Mouse (Mus musculus): ENCODE measurements around the gene Slc7a15. TPM values are rescaled to one million over a fixed set of nuclear protein-coding genes. Genes with fewer than 3 reads are reported as not detected.

The Slc7a15 gene
- polyA plus RNA-seq, 1 experiment from 2014 or later: not detected

- H3K4me1 ChIP-seq (ENCODE audit: control insufficient read depth, insufficient read depth, low read length): no peaks in the 10 kb centered on the region; the same call in 1 of the 2 replicates
- no peak overlapping the region for H3K4me3 ChIP-seq (ENCODE audit: low read depth, low read length)
- no peaks in the 10 kb centered on the region for H3K27me3 ChIP-seq (ENCODE audit: control insufficient read depth, insufficient read depth, low read length)
- H3K9me3 ChIP-seq (replicated peaks; ENCODE audit: control insufficient read depth, low read length): no peaks in the 10 kb centered on the region
- no peak overlapping the region for H3K4me2 ChIP-seq
- H3K27ac ChIP-seq (ENCODE audit: low read depth, low read length): no peak overlapping the region
- H3K36me3 ChIP-seq (ENCODE audit: control insufficient read depth, insufficient read depth, low read length): no peaks in the 10 kb centered on the region
- no peak overlapping the region for H3K9ac ChIP-seq (ENCODE audit: low read depth, low read length)
- ATAC-seq (replicated peaks; ENCODE audit: insufficient number of reproducible peaks, low FRiP score, low TSS enrichment): no peak
- 63% methylated on average over 1 of the region's 1 CpGs for WGBS (ENCODE audit: insufficient replicate concordance)
Observed at GRCm38 (mm10) chr12:8527175-8527574, 71.7 kb downstream of the Slc7a15 start.

DNA sequence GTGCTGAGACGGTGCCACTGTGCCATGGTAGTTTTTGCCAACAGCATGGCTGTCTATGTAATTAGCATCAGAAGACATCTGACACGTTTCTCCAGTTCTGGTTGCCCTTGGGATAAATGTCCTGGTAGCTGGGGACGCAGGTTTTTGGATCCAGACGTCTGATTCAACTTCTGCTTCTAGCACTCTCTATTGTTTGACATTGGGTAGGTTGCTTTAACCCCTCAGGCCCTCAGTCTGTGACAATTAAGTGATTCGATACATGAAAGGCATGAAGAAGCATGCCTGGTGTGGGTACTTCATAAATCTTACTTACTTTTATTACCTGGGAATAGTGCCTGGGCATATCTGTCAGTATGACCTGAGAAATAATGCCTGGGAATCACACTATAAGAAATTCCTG is 74.8 kb downstream of the Slc7a15 start:
- Histone ChIP-seq H3K9ac (ENCODE audit: low read depth, low read length) (no peak overlapping the region), H3K27me3 (ENCODE audit: control insufficient read depth, insufficient read depth, low read length) (no peaks in the 10 kb centered on the region), H3K4me2 (no peak overlapping the region), H3K4me3 (ENCODE audit: low read depth, low read length) (no peak overlapping the region), H3K36me3 (ENCODE audit: control insufficient read depth, insufficient read depth, low read length) (no peaks in the 10 kb centered on the region), H3K4me1 (ENCODE audit: control insufficient read depth, insufficient read depth, low read length) (peaks cover 28% of the 10 kb centered on the region), H3K27ac (ENCODE audit: low read depth, low read length) (no peak overlapping the region), H3K9me3 (replicated peaks; ENCODE audit: control insufficient read depth, low read length) (no peaks in the 10 kb centered on the region)
- no peak for ATAC-seq (replicated peaks; ENCODE audit: insufficient number of reproducible peaks, low FRiP score, low TSS enrichment)
- WGBS (ENCODE audit: insufficient replicate concordance): 60% methylated on average over 5 of the region's 5 CpGs

GRCm38 (mm10) chr12:8522711-8523110 is 76.2 kb downstream of the Slc7a15 start:
- no peak overlapping the region for H3K9ac ChIP-seq (ENCODE audit: low read depth, low read length)
- no peak for ATAC-seq (replicated peaks; ENCODE audit: insufficient number of reproducible peaks, low FRiP score, low TSS enrichment)
- H3K4me3 ChIP-seq (ENCODE audit: low read depth, low read length): no peak overlapping the region
- no peak overlapping the region for H3K4me2 ChIP-seq
- H3K27ac ChIP-seq (ENCODE audit: low read depth, low read length): no peak overlapping the region
- no peaks in the 10 kb centered on the region for H3K36me3 ChIP-seq (ENCODE audit: control insufficient read depth, insufficient read depth, low read length)
- H3K27me3 ChIP-seq (ENCODE audit: control insufficient read depth, insufficient read depth, low read length): no peaks in the 10 kb centered on the region
- no peaks in the 10 kb centered on the region for H3K9me3 ChIP-seq (replicated peaks; ENCODE audit: control insufficient read depth, low read length)
- 63% methylated on average over 2 of the region's 2 CpGs for WGBS (ENCODE audit: insufficient replicate concordance)
- peaks cover 29% of the 10 kb centered on the region for H3K4me1 ChIP-seq (ENCODE audit: control insufficient read depth, insufficient read depth, low read length)

- 29% methylated on average over 11 of the region's 12 CpGs for WGBS (ENCODE audit: insufficient replicate concordance)
- no peaks in the 10 kb centered on the region for H3K9me3 ChIP-seq (replicated peaks; ENCODE audit: control insufficient read depth, low read length)
- no peaks in the 10 kb centered on the region for H3K27me3 ChIP-seq (ENCODE audit: control insufficient read depth, insufficient read depth, low read length)
- H3K27ac ChIP-seq (ENCODE audit: low read depth, low read length): peak overlapping the region; percentile 84
- ATAC-seq (replicated peaks; ENCODE audit: insufficient number of reproducible peaks, low FRiP score, low TSS enrichment): peak; percentile 70
- no peak overlapping the region for H3K4me3 ChIP-seq (ENCODE audit: low read depth, low read length)
- peak overlapping the region; percentile 47 for H3K4me2 ChIP-seq
- H3K9ac ChIP-seq (ENCODE audit: low read depth, low read length): no peak overlapping the region
- peaks cover 29% of the 10 kb centered on the region for H3K4me1 ChIP-seq (ENCODE audit: control insufficient read depth, insufficient read depth, low read length)
- no peaks in the 10 kb centered on the region for H3K36me3 ChIP-seq (ENCODE audit: control insufficient read depth, insufficient read depth, low read length)
Observed at GRCm38 (mm10) chr12:8521375-8522047, 77.4 kb downstream of the Slc7a15 start.

GRCm38 (mm10) chr12:8519431-8520160 is 79.3 kb downstream of the Slc7a15 start:
- no peak; the same call in 1 of the 2 replicates for ATAC-seq (replicated peaks; ENCODE audit: insufficient number of reproducible peaks, low FRiP score, low TSS enrichment)
- peak overlapping the region; percentile 50; the same call in 1 of the 2 replicates for H3K27ac ChIP-seq (ENCODE audit: low read depth, low read length)
- H3K4me3 ChIP-seq (ENCODE audit: low read depth, low read length): no peak overlapping the region
- H3K4me2 ChIP-seq: no peak overlapping the region
- H3K4me1 ChIP-seq (ENCODE audit: control insufficient read depth, insufficient read depth, low read length): peaks cover 29% of the 10 kb centered on the region
- no peaks in the 10 kb centered on the region for H3K27me3 ChIP-seq (ENCODE audit: control insufficient read depth, insufficient read depth, low read length)
- 43% methylated on average over 12 of the region's 12 CpGs for WGBS (ENCODE audit: insufficient replicate concordance)
- no peaks in the 10 kb centered on the region for H3K36me3 ChIP-seq (ENCODE audit: control insufficient read depth, insufficient read depth, low read length)
- H3K9me3 ChIP-seq (replicated peaks; ENCODE audit: control insufficient read depth, low read length): no peaks in the 10 kb centered on the region
- H3K9ac ChIP-seq (ENCODE audit: low read depth, low read length): no peak overlapping the region

GRCm38 (mm10) chr12:8511037-8511882 is 87.6 kb downstream of the Slc7a15 start:
- no peak for ATAC-seq (replicated peaks; ENCODE audit: insufficient number of reproducible peaks, low FRiP score, low TSS enrichment)
- no peaks in the 10 kb centered on the region for H3K36me3 ChIP-seq (ENCODE audit: control insufficient read depth, insufficient read depth, low read length)
- H3K27ac ChIP-seq (ENCODE audit: low read depth, low read length): no peak overlapping the region
- 69% methylated on average over 18 of the region's 18 CpGs for WGBS (ENCODE audit: insufficient replicate concordance)
- H3K27me3 ChIP-seq (ENCODE audit: control insufficient read depth, insufficient read depth, low read length): no peaks in the 10 kb centered on the region
- H3K4me2 ChIP-seq: no peak overlapping the region
- no peaks in the 10 kb centered on the region for H3K9me3 ChIP-seq (replicated peaks; ENCODE audit: control insufficient read depth, low read length)
- H3K4me3 ChIP-seq (ENCODE audit: low read depth, low read length): no peak overlapping the region
- H3K4me1 ChIP-seq (ENCODE audit: control insufficient read depth, insufficient read depth, low read length): peaks cover 10% of the 10 kb centered on the region
- H3K9ac ChIP-seq (ENCODE audit: low read depth, low read length): no peak overlapping the region

DNA sequence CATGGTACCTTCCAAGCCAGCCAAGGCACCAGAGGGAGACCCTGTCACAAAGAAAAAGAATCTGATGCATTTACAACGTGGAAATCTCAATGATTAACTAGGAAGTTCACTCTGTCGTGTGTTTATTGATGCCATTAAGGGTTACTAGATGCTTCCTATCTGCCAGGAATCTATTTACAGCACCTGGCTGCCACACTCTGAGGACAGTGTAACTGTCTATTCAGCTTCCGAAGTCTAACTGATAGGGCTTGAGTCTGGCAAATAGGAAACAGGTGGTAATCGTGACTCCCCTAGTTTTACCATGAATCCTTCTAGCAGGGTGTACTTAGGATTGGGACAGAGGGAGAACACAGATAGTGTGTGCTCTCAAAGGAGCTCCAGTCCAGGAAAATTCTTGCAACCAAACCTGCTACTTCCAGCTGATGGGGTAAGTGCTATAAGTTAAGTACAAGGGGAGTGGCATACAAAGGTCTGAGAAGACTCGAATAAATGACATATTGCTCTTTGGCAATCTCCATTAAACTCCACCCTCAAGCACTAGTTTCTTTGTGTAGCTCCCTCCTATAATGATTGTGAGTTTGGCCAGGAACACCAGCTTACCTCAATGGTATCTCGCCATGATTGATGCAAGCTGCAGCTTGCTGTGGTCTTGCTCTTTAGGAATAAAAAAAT is 88.4 kb downstream of the Slc7a15 start:
- no peaks in the 10 kb centered on the region for H3K36me3 ChIP-seq (ENCODE audit: control insufficient read depth, insufficient read depth, low read length)
- no peaks in the 10 kb centered on the region for H3K9me3 ChIP-seq (replicated peaks; ENCODE audit: control insufficient read depth, low read length)
- ATAC-seq (replicated peaks; ENCODE audit: insufficient number of reproducible peaks, low FRiP score, low TSS enrichment): no peak
- no peaks in the 10 kb centered on the region for H3K27me3 ChIP-seq (ENCODE audit: control insufficient read depth, insufficient read depth, low read length)
- no peak overlapping the region for H3K4me3 ChIP-seq (ENCODE audit: low read depth, low read length)
- H3K4me1 ChIP-seq (ENCODE audit: control insufficient read depth, insufficient read depth, low read length): peaks cover 10% of the 10 kb centered on the region
- 58% methylated on average over 6 of the region's 6 CpGs for WGBS (ENCODE audit: insufficient replicate concordance)
- no peak overlapping the region for H3K4me2 ChIP-seq
- H3K27ac ChIP-seq (ENCODE audit: low read depth, low read length): peak overlapping the region; percentile 72
- H3K9ac ChIP-seq (ENCODE audit: low read depth, low read length): no peak overlapping the region

GRCm38 (mm10) chr12:8509693-8510092 is 89.2 kb downstream of the Slc7a15 start:
- Histone ChIP-seq H3K9ac (ENCODE audit: low read depth, low read length) (no peak overlapping the region), H3K4me2 (no peak overlapping the region), H3K27ac (ENCODE audit: low read depth, low read length) (peak overlapping the region; percentile 72), H3K4me3 (ENCODE audit: low read depth, low read length) (no peak overlapping the region), H3K36me3 (ENCODE audit: control insufficient read depth, insufficient read depth, low read length) (no peaks in the 10 kb centered on the region), H3K27me3 (ENCODE audit: control insufficient read depth, insufficient read depth, low read length) (no peaks in the 10 kb centered on the region), H3K4me1 (ENCODE audit: control insufficient read depth, insufficient read depth, low read length) (peaks cover 10% of the 10 kb centered on the region), H3K9me3 (replicated peaks; ENCODE audit: control insufficient read depth, low read length) (no peaks in the 10 kb centered on the region)
- peak; percentile 50; the same call in 1 of the 2 replicates for ATAC-seq (replicated peaks; ENCODE audit: insufficient number of reproducible peaks, low FRiP score, low TSS enrichment)
- 32% methylated on average over 5 of the region's 5 CpGs for WGBS (ENCODE audit: insufficient replicate concordance)
